Mouse (Mus musculus): ENCODE measurements at regions not wholly inside any gene's neighbourhood (a gene's known extent, or its start where the extent isn't known, plus 50 kb on each side); places are given as distances from the start of the nearest gene placed in this dataset.
"Not testable (repeated sequence)": the region's sequence is repeated elsewhere in the genome, so short reads cannot be mapped to it uniquely, and the experiment has no call there.

- no peak for DNase-seq
These were observed 56.8 kb downstream of the Sox1 start for GRCm38 (mm10) chr8:12451857-12452256.

GRCm38 (mm10) chr8:12455376-12455775 lies 60.3 kb downstream of the Sox1 start:
- not testable (repeated sequence) for DNase-seq

GRCm38 (mm10) chr8:12456326-12456725 lies 61.2 kb downstream of the Sox1 start:
- no peak for DNase-seq

GRCm38 (mm10) chr8:12457015-12457414 lies 61.9 kb downstream of the Sox1 start:
- DNase-seq = no peak

- no peak for DNase-seq
These were observed 71.8 kb downstream of the Sox1 start for GRCm38 (mm10) chr8:12466845-12467244.

GRCm38 (mm10) chr8:12467386-12468326 lies 72.6 kb downstream of the Sox1 start:
- DNase-seq = no peak

GRCm38 (mm10) chr8:12477449-12478401 lies 82.6 kb downstream of the Sox1 start:
- peak; percentile 6 for DNase-seq

GRCm38 (mm10) chr8:12481918-12482317 lies 86.8 kb downstream of the Sox1 start:
- DNase-seq = no peak

GRCm38 (mm10) chr8:12483551-12483950 lies 88.5 kb downstream of the Sox1 start:
- DNase-seq = peak; percentile 13

GRCm38 (mm10) chr8:12485326-12485725 lies 87.5 kb upstream of the Spaca7 start:
- no peak for DNase-seq

GRCm38 (mm10) chr8:12486331-12487061 lies 86.3 kb upstream of the Spaca7 start:
- peak; percentile 84 for DNase-seq

- no peak for DNase-seq
These were observed 85.6 kb upstream of the Spaca7 start for GRCm38 (mm10) chr8:12487201-12487600.

GRCm38 (mm10) chr8:12489194-12489593 lies 83.6 kb upstream of the Spaca7 start:
- DNase-seq = no peak

- no peak for DNase-seq
These were observed 81.4 kb upstream of the Spaca7 start for GRCm38 (mm10) chr8:12491472-12491871.

- DNase-seq = peak; percentile 33
These were observed 80.4 kb upstream of the Spaca7 start for GRCm38 (mm10) chr8:12492461-12492860.

GRCm38 (mm10) chr8:12494559-12494958 lies 78.3 kb upstream of the Spaca7 start:
- no peak for DNase-seq

- DNase-seq = no peak
These were observed 75.4 kb upstream of the Spaca7 start for GRCm38 (mm10) chr8:12497420-12497819.

- peak; percentile 7 for DNase-seq
These were observed 73.2 kb upstream of the Spaca7 start for GRCm38 (mm10) chr8:12499658-12500057.

- no peak for DNase-seq
These were observed 72.5 kb upstream of the Spaca7 start for GRCm38 (mm10) chr8:12500291-12500690.

GRCm38 (mm10) chr8:12501824-12502223 lies 71.0 kb upstream of the Spaca7 start:
- no peak for DNase-seq

GRCm38 (mm10) chr8:12502321-12502775 lies 70.5 kb upstream of the Spaca7 start:
- DNase-seq = peak; percentile 31

GRCm38 (mm10) chr8:12502856-12503255 lies 70.0 kb upstream of the Spaca7 start:
- peak; percentile 10 for DNase-seq

GRCm38 (mm10) chr8:12503344-12503743 lies 69.5 kb upstream of the Spaca7 start:
- DNase-seq = no peak
